Mouse (Mus musculus) cortical plate, adult 2 months (tissue): ENCODE measurements around the gene Nxph1.

Experiments used
- CTCF ChIP-seq: fragments of 200-500 bp; IDR thresholded peaks from 2 replicates; pipeline ENCODE4 v1.5.1; 2011; ENCODE audit warnings: mild to moderate bottlenecking, control low read depth, low read length; ENCODE audit not compliant: insufficient read depth; ENCODE audit errors: extremely low read depth
- POLR2A ChIP-seq: fragments of 200-500 bp; IDR thresholded peaks from 2 replicates; pipeline ENCODE4 v1.6.1; 2011; ENCODE audit warnings: mild to moderate bottlenecking, low read length, control low read depth; ENCODE audit not compliant: insufficient read depth; ENCODE audit errors: extremely low read depth

DNA sequence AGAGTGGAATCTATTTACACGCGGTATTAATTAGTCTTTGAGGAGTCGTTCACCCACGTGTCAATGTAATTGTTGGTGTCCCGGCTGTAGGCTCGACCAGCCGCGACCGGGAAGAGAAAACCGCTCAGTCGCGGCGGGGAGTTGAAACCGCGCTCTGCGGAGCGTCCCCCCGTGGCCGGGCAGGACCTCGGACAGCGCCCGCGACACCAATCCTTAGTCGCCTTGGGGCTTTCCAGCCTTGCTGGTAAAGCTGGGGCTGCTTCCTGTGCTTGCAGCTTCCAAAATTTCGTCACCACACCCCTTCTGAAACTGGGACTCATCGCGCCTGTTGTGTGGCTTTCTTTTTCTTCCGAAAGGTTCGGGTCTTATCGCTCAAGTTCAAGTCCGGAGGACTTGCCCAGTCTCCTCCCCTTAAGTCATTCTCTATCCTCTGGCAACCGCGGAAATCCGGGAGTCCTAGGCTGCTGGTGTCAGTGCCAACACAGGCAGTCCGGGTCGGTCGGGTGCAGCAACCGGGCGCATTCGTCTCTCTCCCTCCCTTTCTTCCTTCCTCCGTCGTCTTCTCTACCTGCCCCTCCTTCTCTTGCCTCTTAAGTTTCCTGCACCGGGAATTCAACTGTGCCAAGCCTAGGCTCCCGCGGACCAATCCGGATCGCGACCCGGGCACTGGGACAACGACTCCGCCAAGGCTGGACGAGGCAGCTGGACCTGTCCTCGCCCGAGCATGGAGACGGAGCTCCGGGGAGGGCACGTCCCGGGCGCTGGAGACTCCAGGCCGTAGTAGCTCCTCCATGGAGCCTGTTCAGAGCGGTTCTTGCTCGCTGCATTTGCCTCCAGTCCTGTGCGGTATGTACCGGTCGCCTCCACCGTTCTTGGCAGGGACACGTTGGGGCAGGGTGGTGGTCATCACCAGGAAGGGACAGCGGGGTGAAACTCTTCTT lies 510 bp downstream of the Nxph1 start:
- TF ChIP-seq CTCF: no peak
- TF ChIP-seq POLR2A: no peak
